Mouse (Mus musculus) lung, postnatal 36 days (tissue): ENCODE data around the gene Gmfb.
"Not testable (repeated sequence)": the region's sequence is repeated elsewhere in the genome, so short reads cannot be mapped to it uniquely, and the experiment has no call there.

ENCODE experiments used
- DNase-seq: peaks from one replicate; pipeline ENCODE4 v3.0.0; 2022; ENCODE audit warnings: mixed read lengths

Gene Gmfb

DNA sequence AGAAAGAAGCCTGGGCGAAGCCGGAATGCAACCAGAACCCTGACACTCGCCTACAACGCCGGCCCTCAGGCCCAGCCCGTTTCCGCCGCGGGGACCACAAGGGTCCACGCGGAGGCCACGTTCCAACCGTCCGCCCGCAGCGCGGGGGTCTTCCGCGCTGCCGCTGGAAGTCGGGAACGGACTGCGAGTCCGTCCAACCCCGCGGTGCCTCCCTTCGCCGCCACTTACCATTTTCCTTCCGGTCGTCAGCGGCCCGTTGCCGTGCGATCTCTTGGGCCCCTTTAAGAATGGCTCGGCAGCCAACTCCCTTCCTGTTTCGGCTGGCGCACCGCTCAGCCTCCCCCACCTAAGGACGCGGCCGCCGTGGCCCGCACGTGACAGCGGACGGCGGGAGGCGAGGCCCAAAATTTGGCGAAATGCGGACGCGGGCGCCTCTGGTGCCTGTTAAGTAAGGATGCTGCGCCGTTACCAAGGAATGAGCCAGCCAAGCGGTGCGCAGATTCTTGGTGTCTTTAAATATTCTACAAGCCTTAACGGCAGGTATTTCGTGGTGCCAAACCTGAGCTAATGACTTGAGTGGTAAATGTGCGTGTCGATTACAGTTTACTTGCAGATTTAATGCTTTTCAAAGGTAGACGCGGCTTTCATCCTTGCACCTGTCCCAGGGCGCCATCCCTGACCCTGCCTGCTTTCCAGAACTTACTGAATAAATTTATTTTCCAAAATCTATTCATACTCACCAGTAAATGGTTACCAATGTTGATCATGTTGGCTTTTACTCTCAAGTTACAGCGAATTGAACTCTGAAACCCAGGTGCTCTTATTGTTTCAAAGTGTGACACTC is at the start of gene Gmfb:
Gmfb (minus strand) TSS at position 370 of the 844 bp plus-strand sequence.
- peak; percentile 97 for DNase-seq

- no peak for DNase-seq
Measured at GRCm38 (mm10) chr14:46862922-46863321, 40.9 kb upstream of the Gmfb start.

GRCm38 (mm10) chr14:46853677-46854076 is 31.6 kb upstream of the Gmfb start:
- peak; percentile 63 for DNase-seq

DNA sequence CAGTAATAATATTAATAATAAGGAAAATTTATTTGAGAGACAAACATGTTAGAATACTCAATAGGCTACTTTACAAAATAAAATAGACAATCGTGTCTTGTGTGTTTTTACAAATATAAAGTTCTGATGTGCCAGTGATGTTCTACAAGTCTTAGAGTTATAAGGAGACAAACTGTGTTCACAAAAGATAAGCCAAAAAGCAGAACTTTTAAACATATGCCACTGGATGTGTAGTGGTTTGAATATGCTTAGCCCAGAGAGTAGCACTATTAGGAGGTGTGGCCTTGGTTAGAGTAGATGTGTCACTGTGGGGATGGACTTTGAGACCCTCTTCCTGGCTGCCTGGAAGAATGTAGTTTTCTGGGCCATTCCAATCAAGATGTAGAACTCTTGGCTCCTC is 27.7 kb upstream of the Gmfb start:
- no peak for DNase-seq

DNA sequence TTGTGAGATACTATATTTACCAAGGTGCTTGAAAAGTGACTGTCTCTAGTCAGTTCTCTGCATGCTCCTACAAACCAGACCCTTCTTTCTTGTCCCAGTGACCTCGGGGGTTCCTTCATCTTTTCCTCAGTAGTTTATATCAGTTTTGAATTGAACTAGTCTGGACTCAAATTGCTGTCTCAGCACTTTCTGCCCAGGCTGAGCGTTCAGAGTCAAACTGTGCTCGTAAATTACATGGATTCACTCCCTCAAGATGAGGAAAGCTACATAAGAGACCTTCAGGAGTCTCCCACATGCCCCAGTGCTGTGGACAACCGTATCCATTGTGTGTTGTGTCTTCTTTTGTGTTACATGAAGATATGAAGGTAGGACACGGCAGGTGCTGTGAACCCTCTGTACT is 26.7 kb upstream of the Gmfb start:
- no peak for DNase-seq

GRCm38 (mm10) chr14:46848063-46848590 is 26.1 kb upstream of the Gmfb start:
- DNase-seq, result no peak

DNA sequence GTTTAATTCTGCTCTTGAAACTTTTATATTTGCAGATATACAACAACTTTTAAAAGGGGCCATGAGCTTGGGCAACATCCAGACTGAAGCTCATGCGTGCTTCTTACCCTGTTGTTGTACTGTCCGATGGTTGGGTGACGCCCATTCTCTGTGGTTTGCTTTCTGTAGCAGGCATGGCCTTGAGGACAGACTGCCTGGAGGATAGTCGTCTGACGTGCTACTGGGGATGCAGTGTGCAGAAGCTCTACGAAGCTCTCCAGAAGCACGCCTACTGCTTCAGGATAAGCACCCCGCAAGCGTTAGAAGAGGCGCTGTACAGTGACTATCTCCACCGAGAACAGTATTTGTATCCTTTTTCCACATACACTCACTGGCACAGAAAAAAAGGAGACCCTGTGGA is 23.7 kb upstream of the Gmfb start:
- no peak for DNase-seq

DNA sequence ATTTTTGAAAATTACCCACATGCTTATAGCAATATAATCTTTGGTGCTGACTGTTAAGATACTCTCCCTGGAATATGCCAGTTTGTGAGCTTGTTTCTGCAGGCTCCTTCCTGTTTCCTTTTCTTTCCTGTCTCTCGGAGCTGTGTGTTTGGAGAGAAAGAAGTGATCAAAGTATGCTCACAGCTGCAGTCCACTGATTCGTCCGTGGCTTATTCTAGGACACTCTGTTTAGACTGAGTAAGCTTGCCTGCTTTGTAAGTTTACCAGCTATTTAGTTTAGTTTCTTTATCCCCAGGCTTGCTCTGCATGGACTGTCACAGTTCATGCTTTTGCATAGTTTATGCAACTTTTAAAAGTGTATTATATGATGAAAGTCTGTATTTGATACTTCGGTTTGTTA is 17.3 kb upstream of the Gmfb start:
- DNase-seq, result peak; percentile 35

- DNase-seq, result peak; percentile 24
Measured at GRCm38 (mm10) chr14:46832354-46833272, 10.6 kb upstream of the Gmfb start.

GRCm38 (mm10) chr14:46831837-46832333 is 9.8 kb upstream of the Gmfb start, which contains the start of gene Cgrrf1:
Gene Cgrrf1, plus strand, starts transcription at chr14:46832125.
- DNase-seq, result peak; percentile 99

- peak; percentile 20 for DNase-seq
Measured at GRCm38 (mm10) chr14:46831295-46831694, 9.3 kb upstream of the Gmfb start.

DNA sequence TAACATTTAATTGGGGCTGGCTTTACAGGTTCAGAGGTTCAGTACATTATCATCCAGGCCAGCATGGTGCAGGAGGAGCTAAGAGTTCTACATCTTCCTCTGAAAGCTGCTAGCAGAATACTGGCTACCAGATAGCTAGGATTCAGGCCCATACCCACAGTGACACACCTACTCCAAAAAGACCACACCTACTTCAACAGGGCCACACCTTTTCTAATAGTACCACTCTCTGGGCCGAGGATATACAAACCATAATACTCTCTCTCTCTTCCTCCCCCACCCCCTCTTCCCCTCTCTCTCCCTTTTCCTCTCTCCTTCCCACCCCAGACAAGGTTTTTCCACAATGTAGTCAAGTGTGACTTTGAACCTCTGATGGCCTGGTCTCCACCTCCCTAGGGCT is 5.4 kb upstream of the Gmfb start:
- DNase-seq, result no peak

- no peak for DNase-seq
Measured at GRCm38 (mm10) chr14:46823996-46824395, 2.0 kb upstream of the Gmfb start.

DNA sequence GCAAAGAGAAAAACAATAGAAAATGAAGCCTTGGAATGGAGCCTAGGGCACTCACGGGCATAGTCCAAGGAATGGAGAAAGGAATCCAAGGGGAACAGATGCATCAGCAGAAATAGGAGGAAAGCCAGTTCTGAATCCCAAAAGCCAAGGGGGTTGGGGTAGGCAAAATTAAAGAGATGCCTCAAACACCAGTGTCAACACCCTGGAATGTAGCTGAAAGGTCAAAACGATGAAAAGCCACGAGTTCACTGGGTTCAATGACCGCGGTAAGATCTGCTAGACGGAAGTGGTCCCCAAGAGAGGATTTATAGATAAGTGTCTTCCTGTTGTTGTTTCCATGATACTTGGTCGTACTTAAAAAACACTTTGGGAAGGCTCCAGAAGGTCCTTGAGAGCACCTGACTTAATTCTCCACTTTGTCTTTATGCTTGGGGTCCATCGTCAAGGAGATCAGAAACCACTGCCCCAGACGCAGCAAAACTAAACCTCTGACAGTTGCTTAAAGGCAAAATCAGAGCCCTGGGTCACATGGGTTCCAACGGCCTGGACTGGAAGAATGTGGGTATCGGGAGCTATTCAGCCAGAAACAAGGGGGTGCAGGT is 670 bp downstream of the Gmfb start:
- DNase-seq, result peak; percentile 40

GRCm38 (mm10) chr14:46819961-46820360 is 2.1 kb downstream of the Gmfb start:
- DNase-seq, result not testable (repeated sequence)

DNA sequence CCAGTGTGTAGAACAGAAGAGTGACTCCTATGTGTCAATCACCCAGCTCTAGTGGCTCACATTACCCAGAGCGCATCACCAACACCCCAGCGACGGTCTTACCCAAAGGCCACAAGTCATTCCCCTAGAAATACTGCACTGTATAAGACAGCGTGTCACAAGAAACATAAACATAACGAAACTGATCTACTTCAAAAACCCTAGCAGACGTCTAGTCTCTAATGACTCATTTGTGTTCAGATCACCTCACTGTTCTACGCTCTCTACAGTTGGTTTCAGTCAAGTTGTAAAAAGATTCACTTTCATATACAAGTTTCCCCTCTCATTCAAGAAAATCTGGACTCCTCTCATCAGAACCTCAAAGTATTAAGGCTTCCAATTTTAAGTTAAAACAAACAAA is 3.3 kb downstream of the Gmfb start:
- DNase-seq, result no peak

DNA sequence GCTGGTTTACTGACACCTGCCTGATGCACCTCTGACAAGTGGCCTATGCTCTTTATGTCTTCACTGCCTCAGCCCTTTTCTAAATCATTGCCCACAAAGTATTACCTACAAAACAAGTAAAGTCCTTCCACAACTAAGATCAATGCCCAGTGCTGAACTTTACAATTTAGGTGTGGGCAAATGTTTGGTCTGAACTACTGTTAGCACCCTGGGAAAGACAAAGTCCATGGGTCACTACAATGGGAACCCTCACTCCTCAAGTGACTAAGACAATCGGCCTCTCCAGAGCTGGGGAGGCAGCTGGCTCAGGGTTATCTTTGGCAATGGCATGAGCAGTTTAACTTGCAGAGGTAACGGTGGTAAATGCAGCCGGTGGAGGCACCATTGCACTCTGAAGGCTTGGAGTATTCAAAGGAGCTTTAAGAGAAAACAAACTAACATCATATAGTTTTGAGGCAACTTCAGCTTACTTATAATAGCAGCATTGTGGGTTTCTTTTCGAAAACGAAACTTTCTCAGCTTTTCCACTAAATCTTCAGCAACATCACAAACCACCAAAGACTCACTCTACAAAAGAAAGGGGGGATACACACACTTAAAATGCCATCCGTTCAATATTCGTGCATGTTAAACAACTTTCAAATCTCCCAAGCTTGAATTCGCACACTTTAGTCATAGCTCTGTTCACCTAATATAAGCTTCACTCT is 5.0 kb downstream of the Gmfb start:
- DNase-seq, result no peak

DNA sequence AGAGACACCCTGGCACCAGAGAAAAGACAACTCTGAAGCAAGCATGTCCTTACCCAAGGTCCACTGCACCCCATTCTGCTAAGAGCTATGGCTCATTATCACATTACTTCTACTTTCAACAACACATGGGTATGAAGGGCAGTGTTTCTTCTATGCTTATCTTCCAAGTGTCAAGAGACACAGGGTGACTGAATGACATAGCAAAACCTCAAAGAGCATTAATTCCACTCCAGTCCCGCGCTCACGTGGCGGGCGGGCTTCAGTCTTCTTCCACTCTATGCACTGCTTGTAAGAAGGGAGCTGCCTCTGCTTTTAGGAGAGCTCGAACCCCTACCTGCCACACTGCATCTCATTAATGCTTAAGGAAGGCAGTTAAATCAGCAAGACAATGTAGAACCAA is 6.4 kb downstream of the Gmfb start:
- DNase-seq, result no peak

DNA sequence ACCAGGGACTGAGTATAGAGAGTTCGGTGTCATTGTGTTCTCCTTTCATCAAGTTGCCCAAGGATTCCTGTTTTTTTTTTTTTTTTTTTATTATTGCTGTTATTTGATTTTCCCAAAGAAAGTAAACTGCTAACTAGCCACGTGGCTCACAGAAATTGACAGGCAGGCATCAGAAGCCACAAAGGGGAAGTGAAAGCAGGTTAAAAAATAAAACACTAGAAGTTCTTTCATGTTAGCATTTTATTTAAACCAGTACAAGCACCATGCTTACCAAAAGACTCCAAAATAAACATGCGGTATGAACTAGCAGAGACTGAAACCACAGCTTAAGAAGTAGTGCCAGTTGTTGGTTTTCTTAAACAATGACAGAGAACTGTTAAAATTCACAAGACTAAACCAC is 14.1 kb downstream of the Gmfb start:
- no peak for DNase-seq

GRCm38 (mm10) chr14:46806186-46806585 is 15.9 kb downstream of the Gmfb start:
- no peak for DNase-seq

GRCm38 (mm10) chr14:46803791-46804190 is 18.3 kb downstream of the Gmfb start:
- DNase-seq, result peak; percentile 42

DNA sequence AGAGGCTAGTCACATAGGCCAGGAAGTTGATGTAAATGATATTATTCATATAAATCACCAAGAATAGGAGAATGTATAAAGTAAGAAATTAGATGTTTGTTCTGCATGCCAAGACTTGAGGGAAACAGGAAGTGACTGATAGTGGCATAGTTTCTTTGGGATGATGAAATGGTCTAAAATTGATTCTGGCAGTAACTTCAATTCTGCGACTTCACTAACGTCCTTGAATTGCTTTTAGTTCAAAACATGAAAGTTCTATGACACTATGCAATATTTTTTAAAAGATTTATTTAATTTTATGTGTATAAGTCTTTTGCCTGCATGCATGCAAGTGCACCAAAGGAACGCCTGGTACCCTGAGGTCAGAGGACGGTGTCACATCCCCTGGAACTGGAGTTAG is 18.8 kb downstream of the Gmfb start:
- DNase-seq, result no peak
